38 mouse cellular contexts compared by ENCODE assay signal in the genomic region with DNA sequence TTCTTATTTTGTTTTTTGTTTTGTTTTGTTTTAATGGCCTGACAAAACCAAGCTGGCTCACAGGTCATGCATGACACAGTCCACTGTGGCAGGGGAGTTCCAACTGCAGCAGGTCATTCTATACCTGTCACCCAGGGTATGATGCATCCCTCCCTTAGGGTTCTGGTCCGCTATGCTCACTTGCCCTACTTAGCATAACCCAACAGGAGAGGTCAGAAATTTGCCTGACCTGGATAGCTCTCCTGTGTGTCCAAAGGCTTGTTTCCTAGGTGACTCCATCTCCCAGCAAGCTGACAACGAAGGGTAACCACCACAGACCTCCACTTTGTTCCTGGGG. TPM values are rescaled to one million over a fixed set of nuclear protein-coding genes. Genes with fewer than 3 reads are reported as not detected.
"Had no signal": no experiment of that assay in that cellular context is flagged by ENCODE, and none has a peak within 500 bp of the region (broad histone marks: within the 10 kb centered on the region; RNA-seq: fewer than 3 reads in every experiment).

No protein-coding gene starts in this region.

- H3K4me2 ChIP-seq: heart, embryonic 11.5 days; heart, embryonic 13.5 days; heart, embryonic 15.5 days; hindbrain, embryonic 13.5 days; hindbrain, embryonic 15.5 days; kidney, embryonic 15.5 days; limb, embryonic 13.5 days; limb, embryonic 15.5 days had no signal

- H3K36me3 ChIP-seq: heart, embryonic 13.5 days; heart, embryonic 15.5 days; hindbrain, embryonic 13.5 days; hindbrain, embryonic 15.5 days; kidney, embryonic 15.5 days; limb, embryonic 13.5 days; limb, embryonic 15.5 days had no signal

- H3K9ac ChIP-seq: heart, embryonic 13.5 days; heart, embryonic 15.5 days; hindbrain, embryonic 13.5 days; hindbrain, embryonic 15.5 days; kidney, embryonic 15.5 days; limb, embryonic 13.5 days; limb, embryonic 15.5 days; liver, embryonic 14.5 days had no signal

- H3K4me3 ChIP-seq: heart, adult 2 months; heart, embryonic 13.5 days; heart, embryonic 15.5 days; hindbrain, embryonic 13.5 days; hindbrain, embryonic 15.5 days; kidney, embryonic 15.5 days; limb, embryonic 13.5 days; limb, embryonic 15.5 days had no signal

- H3K4me1 ChIP-seq: hindbrain, embryonic 13.5 days; hindbrain, embryonic 15.5 days; limb, embryonic 13.5 days; limb, embryonic 15.5 days had no signal

- ATAC-seq: hindbrain, postnatal 0 days; intestine, embryonic 16.5 days had no signal

- H3K9me3 ChIP-seq: heart, embryonic 13.5 days; heart, embryonic 15.5 days; hindbrain, embryonic 13.5 days; hindbrain, embryonic 15.5 days; kidney, embryonic 15.5 days; limb, embryonic 13.5 days; limb, embryonic 15.5 days had no signal

- DNase-seq: gastrocnemius, postnatal 14 days; gastrocnemius, postnatal 36 days; heart, adult 11 months; heart, adult 2 months; heart, postnatal 14 days; heart, postnatal 36 days; kidney, adult 11 months; kidney, adult 2 months; kidney, adult 9 months; kidney, postnatal 14 days; kidney, postnatal 36 days; layer of hippocampus, adult 9-11 months; layer of hippocampus, postnatal 36 days; left cerebral cortex, postnatal 4 days had no signal

- H3K27ac ChIP-seq: heart, adult 2 months; heart, embryonic 13.5 days; heart, embryonic 15.5 days; hindbrain, embryonic 13.5 days; hindbrain, embryonic 15.5 days; hindbrain, postnatal 0 days; kidney, embryonic 15.5 days; kidney, postnatal 0 days; limb, embryonic 13.5 days; limb, embryonic 15.5 days; liver, embryonic 14.5 days had no signal

- H3K27me3 ChIP-seq: heart, embryonic 13.5 days; heart, embryonic 15.5 days; hindbrain, embryonic 13.5 days; hindbrain, embryonic 15.5 days; kidney, embryonic 15.5 days; limb, embryonic 13.5 days; limb, embryonic 15.5 days had no signal

RNA-seq across cellular contexts. Expression of a gene that starts 24.2 kb away (rescaled TPM):
- total RNA-seq: heart, adult 2 months; heart, postnatal 14 days; heart, postnatal 36 days had no signal

RNA-seq across cellular contexts. Expression of a gene that starts 59.1 kb away (rescaled TPM):
- total RNA-seq: gastrocnemius, adult 18-20 months; gastrocnemius, adult 8-10 months; gastrocnemius, postnatal 14 days; gastrocnemius, postnatal 36 days; heart, adult 2 months; heart, postnatal 14 days; heart, postnatal 36 days; hindbrain, postnatal 0 days; layer of hippocampus, adult 18-20 months; layer of hippocampus, adult 8-10 months; layer of hippocampus, postnatal 14 days; layer of hippocampus, postnatal 36 days; left cerebral cortex, adult 18-20 months; left cerebral cortex, adult 8-10 months; left cerebral cortex, postnatal 10 days; left cerebral cortex, postnatal 25 days; left cerebral cortex, postnatal 4 days had no signal
- polyA plus RNA-seq: heart, adult 2 months; heart, embryonic 11.5 days; heart, embryonic 13.5 days; heart, embryonic 15.5 days; heart, postnatal 0 days; hindbrain, embryonic 11.5 days; hindbrain, embryonic 13.5 days; hindbrain, embryonic 15.5 days; hindbrain, postnatal 0 days; kidney, adult 2 months; kidney, embryonic 15.5 days; kidney, postnatal 0 days; limb, embryonic 11.5 days; limb, embryonic 13.5 days; limb, embryonic 15.5 days had no signal
